Mouse (Mus musculus) limb, embryonic 10.5 days (tissue): ENCODE data around the gene Plk3. TPM values are rescaled to one million over a fixed set of nuclear protein-coding genes. Genes with fewer than 3 reads are reported as not detected.

Source experiments
- DNase-seq: peaks from one replicate; pipeline ENCODE4 v3.0.0-alpha.2; 2017; ENCODE audit warnings: low spot score
- H3K27ac ChIP-seq: fragments of 300-500 bp; sonication (generic); 2 replicates; pipeline ENCODE4 v1.5.1; 2016; ENCODE audit warnings: mild to moderate bottlenecking
- H3K27me3 ChIP-seq: fragments of 300-500 bp; sonication (generic); 2 replicates; pipeline ENCODE4 v1.6.1; 2016; ENCODE audit warnings: low read depth, mild to moderate bottlenecking; ENCODE audit not compliant: poor library complexity, severe bottlenecking
- H3K36me3 ChIP-seq: fragments of 300-500 bp; sonication (generic); 2 replicates; pipeline ENCODE4 v1.6.1; 2016; ENCODE audit warnings: mild to moderate bottlenecking, moderate library complexity
- H3K4me1 ChIP-seq: fragments of 300-500 bp; sonication (generic); 2 replicates; pipeline ENCODE4 v1.6.1; 2016
- H3K4me3 ChIP-seq: fragments of 300-500 bp; sonication (generic); 2 replicates; pipeline ENCODE4 v1.5.1; 2016; ENCODE audit warnings: mild to moderate bottlenecking, moderate library complexity
- H3K9me3 ChIP-seq: fragments of 300-500 bp; sonication (generic); replicated peaks from 2 replicates; pipeline ENCODE4 v1.6.1; 2016; ENCODE audit warnings: mild to moderate bottlenecking
- WGBS: fragments of 180-500 bp; shearing (Covaris S2); methylation state at CpG from one replicate; pipeline ENCODE4 v1.1.7; 2016; 5-methylcytosine and 5-hydroxymethylcytosine counted together
- polyA plus RNA-seq: library from polyadenylated mRNA; unstranded; fragments of >200 nt; fragmentation: Nextera tagmentation; extraction: Ambion mirVana; gene quantifications from 2 replicates; pipeline ENCODE4 v1.2.1, GENCODE M21; 2016

The Plk3 gene
- polyA plus RNA-seq, 1 experiment from 2014 or later: 2.5 TPM

- Histone ChIP-seq H3K4me1 (peaks cover 20% of the 10 kb centered on the region), H3K36me3 (peaks cover 65% of the 10 kb centered on the region), H3K27me3 (no peaks in the 10 kb centered on the region), H3K4me3 (no peak overlapping the region), H3K27ac (no peak overlapping the region), H3K9me3 (no peaks in the 10 kb centered on the region)
- WGBS: 69% methylated on average over 6 of the region's 6 CpGs
- DNase-seq: no peak
Measured at GRCm38 (mm10) chr4:117149291-117150211, 15.8 kb upstream of the Plk3 start.

GRCm38 (mm10) chr4:117148815-117149214, 15.1 kb upstream of the Plk3 start:
- 68% methylated on average over 24 of the region's 24 CpGs for WGBS
- Histone ChIP-seq H3K4me3 (no peak overlapping the region), H3K4me1 (peaks cover 12% of the 10 kb centered on the region), H3K9me3 (no peaks in the 10 kb centered on the region), H3K36me3 (peaks cover 58% of the 10 kb centered on the region), H3K27me3 (no peaks in the 10 kb centered on the region), H3K27ac (no peak overlapping the region)
- no peak for DNase-seq

GRCm38 (mm10) chr4:117148047-117148713, 14.4 kb upstream of the Plk3 start:
- WGBS: 85% methylated on average over 18 of the region's 18 CpGs
- no peaks in the 10 kb centered on the region for H3K27me3 ChIP-seq
- H3K4me3 ChIP-seq: no peak overlapping the region
- no peak overlapping the region for H3K27ac ChIP-seq
- H3K36me3 ChIP-seq: peaks cover 51% of the 10 kb centered on the region
- no peak for DNase-seq
- peaks cover 6% of the 10 kb centered on the region; the same call in 1 of the 2 replicates for H3K4me1 ChIP-seq
- H3K9me3 ChIP-seq: no peaks in the 10 kb centered on the region

- DNase-seq: peak; percentile 92
- no peaks in the 10 kb centered on the region for H3K27me3 ChIP-seq
- peaks cover 3% of the 10 kb centered on the region; the same call in 1 of the 2 replicates for H3K4me1 ChIP-seq
- WGBS: 32% methylated on average over 15 of the region's 15 CpGs
- no peaks in the 10 kb centered on the region for H3K9me3 ChIP-seq
- H3K4me3 ChIP-seq: no peak overlapping the region
- H3K36me3 ChIP-seq: peaks cover 33% of the 10 kb centered on the region
- H3K27ac ChIP-seq: no peak overlapping the region
Measured at GRCm38 (mm10) chr4:117146176-117146575, 12.4 kb upstream of the Plk3 start.

GRCm38 (mm10) chr4:117145248-117145647, 11.5 kb upstream of the Plk3 start:
- H3K27ac ChIP-seq: no peak overlapping the region
- peaks cover 23% of the 10 kb centered on the region for H3K36me3 ChIP-seq
- no peaks in the 10 kb centered on the region for H3K9me3 ChIP-seq
- WGBS: 92% methylated on average over 13 of the region's 13 CpGs
- H3K4me3 ChIP-seq: no peak overlapping the region
- H3K27me3 ChIP-seq: no peaks in the 10 kb centered on the region
- H3K4me1 ChIP-seq: peaks cover 6% of the 10 kb centered on the region; the same call in 1 of the 2 replicates
- no peak for DNase-seq

- H3K27me3 ChIP-seq: no peaks in the 10 kb centered on the region
- H3K27ac ChIP-seq: no peak overlapping the region
- no peaks in the 10 kb centered on the region for H3K9me3 ChIP-seq
- peaks cover 11% of the 10 kb centered on the region; the same call in 1 of the 2 replicates for H3K4me1 ChIP-seq
- no peak overlapping the region for H3K4me3 ChIP-seq
- peaks cover 2% of the 10 kb centered on the region for H3K36me3 ChIP-seq
- WGBS: 61% methylated on average over 7 of the region's 7 CpGs
- DNase-seq: no peak
Measured at GRCm38 (mm10) chr4:117143023-117143422, 9.3 kb upstream of the Plk3 start.

GRCm38 (mm10) chr4:117140613-117141012, 6.8 kb upstream of the Plk3 start:
- Histone ChIP-seq H3K4me3 (no peak overlapping the region), H3K4me1 (peaks cover 18% of the 10 kb centered on the region), H3K27me3 (no peaks in the 10 kb centered on the region), H3K9me3 (no peaks in the 10 kb centered on the region), H3K36me3 (no peaks in the 10 kb centered on the region), H3K27ac (no peak overlapping the region)
- 46% methylated on average over 4 of the region's 4 CpGs for WGBS
- no peak for DNase-seq

- DNase-seq: no peak
- 6% methylated on average over 2 of the region's 2 CpGs for WGBS
- Histone ChIP-seq H3K27me3 (no peaks in the 10 kb centered on the region), H3K4me3 (no peak overlapping the region), H3K9me3 (no peaks in the 10 kb centered on the region), H3K4me1 (peaks cover 23% of the 10 kb centered on the region), H3K27ac (no peak overlapping the region), H3K36me3 (no peaks in the 10 kb centered on the region)
Measured at GRCm38 (mm10) chr4:117139217-117139612, 5.5 kb upstream of the Plk3 start.

- Histone ChIP-seq H3K9me3 (no peaks in the 10 kb centered on the region), H3K4me1 (peaks cover 27% of the 10 kb centered on the region), H3K27me3 (peaks cover under 1% of the 10 kb centered on the region; the same call in 1 of the 2 replicates), H3K36me3 (no peaks in the 10 kb centered on the region), H3K4me3 (no peak overlapping the region), H3K27ac (no peak overlapping the region)
- no peak for DNase-seq
- WGBS: 68% methylated on average over 17 of the region's 17 CpGs
Measured at GRCm38 (mm10) chr4:117138295-117139216, 4.8 kb upstream of the Plk3 start.

GRCm38 (mm10) chr4:117136034-117136433, 2.3 kb upstream of the Plk3 start:
- Histone ChIP-seq H3K4me1 (peaks cover 42% of the 10 kb centered on the region), H3K4me3 (no peak overlapping the region), H3K9me3 (no peaks in the 10 kb centered on the region), H3K27ac (no peak overlapping the region), H3K27me3 (peaks cover 26% of the 10 kb centered on the region), H3K36me3 (peaks cover under 1% of the 10 kb centered on the region; the same call in 1 of the 2 replicates)
- no peak for DNase-seq
- 28% methylated on average over 8 of the region's 8 CpGs for WGBS

- Histone ChIP-seq H3K9me3 (no peaks in the 10 kb centered on the region), H3K4me1 (peaks cover 41% of the 10 kb centered on the region), H3K27ac (no peak overlapping the region), H3K27me3 (peaks cover 35% of the 10 kb centered on the region), H3K4me3 (no peak overlapping the region), H3K36me3 (peaks cover 12% of the 10 kb centered on the region)
- no peak for DNase-seq
- 52% methylated on average over 2 of the region's 2 CpGs for WGBS
Measured at GRCm38 (mm10) chr4:117134601-117134995, 835 bp upstream of the Plk3 start.

GRCm38 (mm10) chr4:117133366-117133796, 382 bp downstream of the Plk3 start:
- DNase-seq: no peak
- Histone ChIP-seq H3K27ac (peak overlapping the region; percentile 76), H3K36me3 (peaks cover 21% of the 10 kb centered on the region), H3K27me3 (peaks cover 35% of the 10 kb centered on the region), H3K4me3 (peak overlapping the region; percentile 69), H3K4me1 (peaks cover 37% of the 10 kb centered on the region), H3K9me3 (no peaks in the 10 kb centered on the region)
- under 1% methylated on average over 42 of the region's 42 CpGs for whole genome bisulfite sequencing
